In genomic region chr4:63241031-63241430, GRCm38 (mm10) we compare ENCODE assay signal across 11 mouse cellular contexts.
DNase-seq lines count a peak whose midpoint lies in the region.
"Had no signal": no experiment of that assay in that cellular context is flagged by ENCODE, and none has a peak within 500 bp of the region (broad histone marks: within the 10 kb centered on the region; RNA-seq: fewer than 3 reads in every experiment).

No protein-coding gene starts in this region.

- peak; percentile 42 to 48 for DNase-seq in cerebellum, adult 18-20 months
- DNase-seq in cerebellum, adult 8-10 months = no peak
- DNase-seq in cerebellum, postnatal 36 days = peak; percentile 44 to 47
- no peak for DNase-seq in cerebellum, adult 9-11 months
- DNase-seq in thymus, postnatal 25 days = no peak
- DNase-seq: adrenal gland, adult 2 months; adrenal gland, postnatal 10 days; adrenal gland, postnatal 25 days; cerebellum, adult 11 months; cerebellum, postnatal 10 days; forebrain, postnatal 0 days had no signal

Comparison
In these comparisons a context has a peak if more than half of its experiments do, and no peak if none do; other contexts are left out.
1. DNase-seq: peak in cerebellum, adult 18-20 months (2 of 2) and cerebellum, postnatal 36 days (2 of 2); none in cerebellum, adult 8-10 months (single experiment), cerebellum, adult 9-11 months (single experiment) and thymus, postnatal 25 days (single experiment).